Mouse (Mus musculus) myocyte (in vitro differentiated cells): ENCODE results near the gene Clec1b. TPM values are rescaled to one million over a fixed set of nuclear protein-coding genes. Genes with fewer than 3 reads are reported as not detected.

Experiments used
- H3K27me3 ChIP-seq: one replicate; pipeline ENCODE4 v1.6.1; 2011; ENCODE audit not compliant: control insufficient read depth, insufficient read depth, insufficient read length
- H3K36me3 ChIP-seq: one replicate; pipeline ENCODE4 v1.6.1; 2011; ENCODE audit not compliant: control insufficient read depth, insufficient read depth
- H3K4me2 ChIP-seq: one replicate; pipeline ENCODE4 v1.6.1; 2011; ENCODE audit warnings: low read depth, control low read depth
- H3K4me3 ChIP-seq: one replicate; pipeline ENCODE4 v1.5.1; 2011; ENCODE audit warnings: mild to moderate bottlenecking, control low read depth, moderate library complexity
- H3K79me2 ChIP-seq: one replicate; pipeline ENCODE4 v1.6.1; 2011; ENCODE audit not compliant: control insufficient read depth, insufficient read depth
- H3ac ChIP-seq: one replicate; pipeline ENCODE4 v1.6.1; 2011; ENCODE audit not compliant: control insufficient read depth, insufficient read length
- CEBPB ChIP-seq: IDR thresholded peaks from 2 replicates; pipeline ENCODE4 v1.6.1; 2011; ENCODE audit warnings: mild to moderate bottlenecking, moderate library complexity; ENCODE audit not compliant: poor library complexity, insufficient read depth, severe bottlenecking
- E2F4 ChIP-seq: IDR thresholded peaks from one replicate; pipeline ENCODE4 v1.6.1; 2011; ENCODE audit warnings: mild to moderate bottlenecking, control low read depth, moderate library complexity; ENCODE audit not compliant: insufficient read depth
- MAX ChIP-seq: IDR thresholded peaks from one replicate; pipeline ENCODE4 v1.6.1; 2011; ENCODE audit warnings: low read depth, mild to moderate bottlenecking, control low read depth
- MYOD1 ChIP-seq, 3 experiments: IDR thresholded peaks; one replicate each; pipeline ENCODE4 v1.6.1; 2011; ENCODE audit warnings: control low read depth in 2 of 3, low read depth in 2 of 3, mild to moderate bottlenecking in 2 of 3, moderate library complexity in 1 of 3; ENCODE audit not compliant: insufficient read length in 2 of 3, control insufficient read depth in 1 of 3
- MYOG ChIP-seq, 3 experiments: IDR thresholded peaks; one replicate each; pipeline ENCODE4 v1.6.1; 2011; ENCODE audit warnings: control low read depth in 2 of 3, low read depth in 2 of 3, mild to moderate bottlenecking in 2 of 3; ENCODE audit not compliant: insufficient read length in 2 of 3, control insufficient read depth in 1 of 3, insufficient read depth in 1 of 3
- POLR2A ChIP-seq: IDR thresholded peaks from one replicate; pipeline ENCODE4 v1.6.1; 2011; ENCODE audit warnings: low read depth, mild to moderate bottlenecking, control low read depth, moderate library complexity; ENCODE audit not compliant: insufficient read length
- POLR2AphosphoS2 ChIP-seq: IDR thresholded peaks from one replicate; pipeline ENCODE4 v1.6.1; 2011; ENCODE audit warnings: low read depth, control low read depth; ENCODE audit not compliant: insufficient read length
- REST ChIP-seq: IDR thresholded peaks from one replicate; pipeline ENCODE4 v1.6.1; 2011; ENCODE audit warnings: mild to moderate bottlenecking, control low read depth, moderate library complexity; ENCODE audit not compliant: insufficient read depth, insufficient read length
- SRF ChIP-seq: IDR thresholded peaks from one replicate; pipeline ENCODE4 v1.6.1; 2011; ENCODE audit warnings: low read depth; ENCODE audit not compliant: control insufficient read depth, insufficient read length
- TCF12 ChIP-seq: IDR thresholded peaks from one replicate; pipeline ENCODE4 v1.6.1; 2011; ENCODE audit warnings: mild to moderate bottlenecking, control low read depth; ENCODE audit not compliant: poor library complexity, insufficient read depth, severe bottlenecking
- TCF3 ChIP-seq: IDR thresholded peaks from one replicate; pipeline ENCODE4 v1.6.1; 2011; ENCODE audit warnings: low read depth, control low read depth; ENCODE audit not compliant: insufficient read length
- USF1 ChIP-seq: IDR thresholded peaks from one replicate; pipeline ENCODE4 v1.6.1; 2011; ENCODE audit warnings: low read depth, mild to moderate bottlenecking, control low read depth, moderate library complexity
- polyA plus RNA-seq: library from polyadenylated mRNA; unstranded; fragments of >200 nt; fragmentation: generic; extraction: Trizol; gene quantifications from one replicate; pipeline ENCODE4 v1.2.1, GENCODE M21; 2012; ENCODE audit warnings: missing spikeins

Clec1b gene
- polyA plus RNA-seq, 1 experiment: not detected

- H3K4me3 ChIP-seq: no peak overlapping the region
- TF ChIP-seq REST: no peak
- TF ChIP-seq USF1: no peak
- TF ChIP-seq TCF12: no peak
- no peak for TF ChIP-seq MYOG (IDR thresholded peaks at IDR 0.05; ENCODE audit: control insufficient read depth in 1 of 3, insufficient read depth in 1 of 3, insufficient read length in 2 of 3, low read depth in 2 of 3)
- TF ChIP-seq POLR2AphosphoS2: no peak
- no peak for TF ChIP-seq MAX
- no peak for TF ChIP-seq SRF
- no peak for TF ChIP-seq E2F4
- no peak for TF ChIP-seq POLR2A
- no peak for TF ChIP-seq TCF3
- no peak for TF ChIP-seq MYOD1 (IDR thresholded peaks at IDR 0.05; ENCODE audit: control insufficient read depth in 1 of 3, insufficient read length in 2 of 3, low read depth in 2 of 3)
- TF ChIP-seq CEBPB: no peak
- H3ac ChIP-seq: no peak overlapping the region
- no peaks in the 10 kb centered on the region for H3K36me3 ChIP-seq
- no peak overlapping the region for H3K4me2 ChIP-seq
- no peaks in the 10 kb centered on the region for H3K27me3 ChIP-seq
- no peaks in the 10 kb centered on the region for H3K79me2 ChIP-seq
These were observed 37.6 kb upstream of the Clec1b start for GRCm38 (mm10) chr6:129359515-129359914.

- H3K27me3 ChIP-seq: no peaks in the 10 kb centered on the region
- TF ChIP-seq TCF12: no peak
- TF ChIP-seq E2F4: no peak
- no peak overlapping the region for H3K4me2 ChIP-seq
- H3K4me3 ChIP-seq: no peak overlapping the region
- no peak overlapping the region for H3ac ChIP-seq
- H3K79me2 ChIP-seq: no peaks in the 10 kb centered on the region
- no peaks in the 10 kb centered on the region for H3K36me3 ChIP-seq
These were observed 33.2 kb upstream of the Clec1b start for GRCm38 (mm10) chr6:129363942-129364341.

GRCm38 (mm10) chr6:129365959-129366359 lies 31.1 kb upstream of the Clec1b start:
- Histone ChIP-seq H3ac (no peak overlapping the region), H3K4me3 (no peak overlapping the region), H3K27me3 (no peaks in the 10 kb centered on the region), H3K36me3 (no peaks in the 10 kb centered on the region), H3K4me2 (no peak overlapping the region), H3K79me2 (no peaks in the 10 kb centered on the region)
- no peak for TF ChIP-seq TCF3
- TF ChIP-seq E2F4: no peak
- TF ChIP-seq CEBPB: no peak
- TF ChIP-seq POLR2AphosphoS2: no peak
- no peak for TF ChIP-seq POLR2A
- no peak for TF ChIP-seq MAX
- TF ChIP-seq TCF12: no peak
- TF ChIP-seq USF1: no peak
- TF ChIP-seq MYOD1 (IDR thresholded peaks at IDR 0.05; ENCODE audit: control insufficient read depth in 1 of 3, insufficient read length in 2 of 3, low read depth in 2 of 3): no peak
- no peak for TF ChIP-seq MYOG (IDR thresholded peaks at IDR 0.05; ENCODE audit: control insufficient read depth in 1 of 3, insufficient read depth in 1 of 3, insufficient read length in 2 of 3, low read depth in 2 of 3)
- no peak for TF ChIP-seq REST
- TF ChIP-seq SRF: no peak

GRCm38 (mm10) chr6:129369374-129370132 lies 27.5 kb upstream of the Clec1b start:
- H3K79me2 ChIP-seq: no peaks in the 10 kb centered on the region
- no peak overlapping the region for H3ac ChIP-seq
- H3K4me2 ChIP-seq: no peak overlapping the region
- no peaks in the 10 kb centered on the region for H3K36me3 ChIP-seq
- H3K4me3 ChIP-seq: no peak overlapping the region
- H3K27me3 ChIP-seq: no peaks in the 10 kb centered on the region
- TF ChIP-seq POLR2AphosphoS2 (no peak), USF1 (no peak), TCF12 (no peak), MYOG (IDR thresholded peaks at IDR 0.05; ENCODE audit: control insufficient read depth in 1 of 3, insufficient read depth in 1 of 3, insufficient read length in 2 of 3, low read depth in 2 of 3) (no peak), CEBPB (no peak), REST (no peak)

- TF ChIP-seq POLR2A (no peak), USF1 (no peak), MYOD1 (IDR thresholded peaks at IDR 0.05; ENCODE audit: control insufficient read depth in 1 of 3, insufficient read length in 2 of 3, low read depth in 2 of 3) (no peak), E2F4 (no peak), POLR2AphosphoS2 (no peak), MAX (no peak), TCF3 (no peak), REST (no peak), TCF12 (no peak), CEBPB (no peak), MYOG (IDR thresholded peaks at IDR 0.05; ENCODE audit: control insufficient read depth in 1 of 3, insufficient read depth in 1 of 3, insufficient read length in 2 of 3, low read depth in 2 of 3) (no peak), SRF (no peak)
- Histone ChIP-seq H3K79me2 (no peaks in the 10 kb centered on the region), H3K36me3 (no peaks in the 10 kb centered on the region), H3K4me3 (no peak overlapping the region), H3K27me3 (no peaks in the 10 kb centered on the region), H3K4me2 (no peak overlapping the region), H3ac (no peak overlapping the region)
These were observed 22.1 kb upstream of the Clec1b start for GRCm38 (mm10) chr6:129374937-129375471.
